8 mouse cellular contexts compared by ENCODE assay signal in genomic region chr4:137178833-137179232, GRCm38 (mm10).
DNase-seq lines count a peak whose midpoint lies in the region; ATAC-seq and TF ChIP-seq lines count a peak whose summit lies in the region.

No protein-coding gene starts in this region.

- ATAC-seq in common myeloid progenitor, adult 5-6 weeks (replicated peaks; ENCODE audit: low read depth, poor library complexity, severe bottlenecking), result peak; percentile 70
- ATAC-seq in hindbrain, embryonic 14.5 days (ENCODE audit: low FRiP score), result no peak

- H3K4me3 ChIP-seq in left cerebral cortex, adult 2 months, result no peak overlapping the region
- no peak overlapping the region for H3K4me3 ChIP-seq in hindbrain, embryonic 14.5 days (replicated peaks; ENCODE audit: low read length)

- intact Hi-C loops in left cerebral cortex, postnatal 25 days (cut with DNase I), result no loop called here
- intact Hi-C loops in left cerebral cortex, adult 2 months (cut with DNase I), result no loop called here
- intact Hi-C loops in heart, postnatal 10 days (cut with DNase I), result loop anchor here (10.0 kb wide), 1 partner anchor 236 kb away; no protein-coding TSS in a partner anchor

- TF ChIP-seq CTCF in left cerebral cortex, adult 2 months (IDR thresholded peaks at IDR 0.05), result no peak

- no peak overlapping the region for H3K4me2 ChIP-seq in hindbrain, embryonic 14.5 days (replicated peaks)

- no peaks in the 10 kb centered on the region for H3K9me3 ChIP-seq in hindbrain, embryonic 14.5 days (ENCODE audit: control insufficient read depth, low read length)

- DNase-seq in left cerebral cortex, postnatal 25 days (ENCODE audit: low spot score in 2 of 2), result peak; percentile 30 to 39
- DNase-seq in left cerebral cortex, adult 2 months (ENCODE audit: extremely low spot score in 1 of 2, low spot score in 2 of 2), result no peak
- peak; percentile 24 to 55 for DNase-seq in heart, postnatal 10 days
- peak; percentile 79 for DNase-seq in lung, postnatal 36 days
- DNase-seq in ovary, postnatal 14 days (ENCODE audit: low spot score), result no peak
- DNase-seq in embryo, embryonic 9.5 days (ENCODE audit: extremely low spot score), result no peak
- no peak for DNase-seq in hindbrain, embryonic 14.5 days (ENCODE audit: low spot score)

- H3K9ac ChIP-seq in hindbrain, embryonic 14.5 days, result no peak overlapping the region

- H3K36me3 ChIP-seq in hindbrain, embryonic 14.5 days (replicated peaks; ENCODE audit: control insufficient read depth, insufficient read depth), result no peaks in the 10 kb centered on the region

- no peak overlapping the region for H3K27ac ChIP-seq in left cerebral cortex, adult 2 months
- H3K27ac ChIP-seq in hindbrain, embryonic 14.5 days, result no peak overlapping the region

- H3K4me1 ChIP-seq in hindbrain, embryonic 14.5 days (replicated peaks; ENCODE audit: control insufficient read depth, insufficient read depth, low read length), result no peaks in the 10 kb centered on the region

- WGBS in hindbrain, embryonic 14.5 days, result 64% methylated on average over 3 of the region's 3 CpGs

- no peaks in the 10 kb centered on the region for H3K27me3 ChIP-seq in hindbrain, embryonic 14.5 days (ENCODE audit: control insufficient read depth, insufficient read depth, low read length)

Comparison
In these comparisons a context has a peak if more than half of its experiments do, and no peak if none do; other contexts are left out.
1. DNase-seq: peak in left cerebral cortex, postnatal 25 days (2 of 2), heart, postnatal 10 days (2 of 2) and lung, postnatal 36 days (single experiment); none in left cerebral cortex, adult 2 months (0 of 2), ovary, postnatal 14 days (single experiment), embryo, embryonic 9.5 days (single experiment) and hindbrain, embryonic 14.5 days (single experiment).